Mouse (Mus musculus): ENCODE results near the gene 4932429P05Rik. TPM values are rescaled to one million over a fixed set of nuclear protein-coding genes. Genes with fewer than 3 reads are reported as not detected.

4932429P05Rik gene
- polyA plus RNA-seq (2014; fragmentation: Illumina TruSeq; extraction: RNeasy Lipid Tissue Mini Kit (QIAGEN cat#74804); ENCODE audit: low replicate concordance) = not detected

DNA sequence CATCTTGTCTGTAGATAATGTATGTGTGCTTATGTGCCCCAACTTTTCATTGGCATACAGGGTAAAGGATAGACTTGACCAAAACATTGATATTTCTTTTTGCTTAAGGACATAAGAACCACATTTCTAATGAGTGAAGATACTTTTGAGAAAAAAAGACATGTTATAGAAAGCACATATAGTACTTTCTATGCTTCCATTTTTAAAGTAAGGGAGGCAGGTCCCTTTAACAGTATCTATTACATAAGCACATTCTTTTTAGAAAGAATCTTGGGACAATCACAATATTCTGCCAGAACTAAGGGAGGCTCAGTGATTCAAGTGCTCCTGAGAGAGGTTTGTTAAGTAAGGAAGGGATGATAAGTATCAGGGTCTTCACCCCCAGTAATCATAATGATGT lies at the start of gene 4932429P05Rik:
4932429P05Rik (plus strand) TSS at position 301 of the 400 bp plus-strand sequence.

Other genes with a start within 250 kb of the 4932429P05Rik start
- not detected for gene 4930415L06Rik, start 180.6 kb downstream of the 4932429P05Rik start, polyA plus RNA-seq (2014; fragmentation: Illumina TruSeq; extraction: RNeasy Lipid Tissue Mini Kit (QIAGEN cat#74804); ENCODE audit: low replicate concordance)

All from small intestine, adult 10 weeks (tissue).